Mouse (Mus musculus) kidney, postnatal 36 days (tissue): Measurements from ENCODE around the gene Trpt1.

Source experiments
- DNase-seq, 2 experiments: peaks; one replicate each; pipeline ENCODE4 v3.0.0; 2021 to 2022; ENCODE audit warnings: mixed read lengths in 2 of 2

Gene Trpt1

DNA sequence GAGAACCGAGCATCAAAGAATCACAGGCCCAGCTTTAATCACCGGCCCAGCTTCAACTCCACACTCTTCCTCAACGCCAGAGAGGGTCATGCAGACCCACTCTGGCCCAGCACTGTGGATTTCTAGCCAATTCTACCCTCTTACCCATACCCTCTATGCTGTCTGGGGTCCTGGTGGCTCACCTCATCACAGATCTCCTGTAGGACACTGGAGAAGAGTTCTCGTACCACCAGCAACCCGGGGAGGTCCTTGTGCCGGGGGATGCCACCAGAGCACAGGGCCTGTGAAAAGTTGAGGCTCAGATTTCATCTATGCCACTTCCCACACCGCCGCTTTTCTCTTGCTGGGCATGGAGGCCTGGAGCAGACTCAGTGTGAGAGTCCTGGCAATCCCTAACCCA lies 1.4 kb upstream of the Trpt1 start:
- DNase-seq, result no peak

DNA sequence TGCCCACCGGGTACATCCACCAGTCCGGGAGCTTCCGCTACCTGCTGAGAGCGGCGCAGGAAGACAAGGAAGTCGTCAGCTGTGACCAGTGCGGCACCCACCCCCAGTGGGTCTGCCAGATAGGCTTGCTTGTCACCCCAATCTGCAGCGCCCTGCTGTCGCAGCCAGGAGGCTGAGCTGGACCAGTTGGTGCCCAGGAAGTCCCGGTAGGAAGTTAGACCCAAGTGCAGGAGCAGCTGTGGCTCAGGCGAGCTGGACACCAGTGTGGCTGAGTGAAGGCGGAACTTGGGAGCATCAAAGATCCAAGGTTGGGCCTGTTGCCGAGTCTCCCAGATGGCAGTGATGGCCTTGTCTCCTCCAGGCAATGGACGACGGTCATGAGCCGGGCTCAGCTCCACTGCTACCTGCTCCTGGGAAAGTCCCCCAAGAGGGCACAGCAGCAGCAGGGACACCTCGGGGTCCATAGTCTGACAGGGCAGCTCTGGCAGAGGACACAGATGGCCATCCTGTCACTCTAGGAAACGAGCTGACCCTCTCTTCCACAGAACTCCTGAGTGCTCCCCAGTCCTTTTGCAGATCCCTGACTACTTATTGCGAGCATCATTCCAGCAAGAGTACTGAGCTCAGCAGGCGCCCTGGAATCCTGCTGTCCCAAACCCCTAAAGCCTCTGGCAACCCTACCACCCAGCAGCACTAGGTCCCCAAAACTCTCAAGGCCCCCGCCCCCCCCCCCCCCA lies 508 bp upstream of the Trpt1 start:
- peak in 1 of 2 experiments; percentile 33 for DNase-seq

DNA sequence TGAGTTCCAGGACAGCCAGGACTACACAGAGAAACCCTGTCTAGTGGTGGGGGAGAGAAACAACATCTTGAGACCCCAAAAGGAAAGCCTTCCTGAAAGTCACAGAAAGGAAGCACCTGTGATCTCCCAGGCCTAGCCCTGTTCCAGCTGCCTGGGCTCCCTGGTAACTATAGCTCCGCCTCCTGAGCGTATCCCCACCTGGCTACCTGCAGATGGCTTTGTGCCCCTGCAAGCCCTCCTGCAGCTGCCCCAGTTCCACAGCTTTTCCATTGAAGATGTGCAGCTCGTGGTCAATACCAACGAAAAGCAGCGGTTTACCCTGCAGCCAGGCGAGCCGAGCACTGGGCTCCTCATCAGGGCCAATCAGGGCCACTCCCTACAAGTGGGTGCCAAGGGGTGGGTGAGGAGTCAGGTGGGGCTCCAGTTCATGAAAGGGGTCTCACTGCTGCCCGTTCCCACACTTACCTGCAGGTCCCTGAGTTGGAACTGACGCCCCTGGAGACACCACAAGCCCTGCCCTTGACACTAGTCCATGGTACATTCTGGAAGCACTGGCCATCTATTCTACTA lies 1.9 kb downstream of the Trpt1 start:
- no peak for DNase-seq

DNA sequence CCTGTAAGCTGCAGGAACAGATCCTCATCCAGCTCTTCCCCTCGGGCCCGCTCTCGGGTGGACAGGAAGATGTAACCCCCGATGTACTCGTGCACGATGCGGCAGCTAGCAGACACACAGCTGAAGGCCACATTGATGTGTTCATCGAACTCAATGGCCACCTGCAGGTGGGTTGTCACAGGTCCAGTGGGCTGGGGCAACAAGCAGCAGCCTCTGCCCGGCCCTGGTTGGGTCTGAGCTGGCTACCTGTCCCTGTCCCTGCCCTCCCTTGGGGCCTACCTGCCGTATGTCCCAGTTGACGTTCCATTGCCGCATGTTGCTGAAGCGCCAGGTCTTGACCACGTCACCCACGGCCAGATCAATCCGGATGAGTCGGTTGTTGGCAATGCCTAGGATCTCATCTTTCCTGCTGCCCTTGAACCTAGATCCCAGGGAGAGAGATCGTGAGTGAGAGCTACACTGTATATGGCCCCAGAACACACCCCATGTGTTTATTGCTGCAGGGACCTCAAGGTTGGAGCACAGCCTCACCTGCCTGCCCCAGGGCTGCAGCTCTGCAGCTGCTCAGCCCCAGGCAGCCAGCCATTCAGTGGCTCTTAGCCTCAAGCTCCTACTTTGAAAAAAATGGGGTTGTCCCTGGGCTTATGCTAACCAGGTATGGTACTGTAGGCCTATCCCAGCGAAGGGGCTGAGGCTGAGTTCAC lies 3.6 kb downstream of the Trpt1 start:
- DNase-seq, result no peak

DNA sequence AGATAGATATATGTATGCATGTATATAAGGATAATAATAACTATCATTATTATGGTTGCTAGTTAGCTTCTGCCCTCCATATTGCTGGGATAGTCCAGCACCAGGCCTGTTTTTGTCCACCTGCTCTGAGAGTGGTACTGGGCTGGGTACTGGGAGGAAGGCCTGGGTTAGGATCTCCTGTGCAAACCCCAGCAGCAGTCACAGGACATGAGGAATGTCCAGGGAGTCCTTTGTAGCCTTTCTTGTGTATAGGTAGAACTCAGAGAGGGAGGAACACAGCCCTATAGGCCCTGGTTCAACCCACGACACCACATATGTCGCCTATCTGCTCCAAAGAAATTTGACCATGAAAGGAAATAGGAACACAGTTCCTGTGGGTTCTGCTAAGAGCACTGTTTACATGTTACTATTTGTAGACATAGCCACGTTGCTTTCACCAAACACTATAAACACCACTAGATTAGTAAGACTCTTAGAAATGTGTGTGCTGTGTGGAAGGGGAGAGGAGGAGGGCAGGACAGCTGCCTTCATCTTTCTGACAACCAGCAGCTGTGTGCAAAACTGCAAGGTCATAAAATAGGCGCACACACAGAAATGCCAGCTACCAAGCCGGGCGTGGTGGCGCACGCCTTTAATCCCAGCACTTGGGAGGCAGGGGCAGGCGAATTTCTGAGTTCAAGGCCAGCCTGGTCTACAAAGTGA lies 11.1 kb downstream of the Trpt1 start:
- DNase-seq, result no peak

DNA sequence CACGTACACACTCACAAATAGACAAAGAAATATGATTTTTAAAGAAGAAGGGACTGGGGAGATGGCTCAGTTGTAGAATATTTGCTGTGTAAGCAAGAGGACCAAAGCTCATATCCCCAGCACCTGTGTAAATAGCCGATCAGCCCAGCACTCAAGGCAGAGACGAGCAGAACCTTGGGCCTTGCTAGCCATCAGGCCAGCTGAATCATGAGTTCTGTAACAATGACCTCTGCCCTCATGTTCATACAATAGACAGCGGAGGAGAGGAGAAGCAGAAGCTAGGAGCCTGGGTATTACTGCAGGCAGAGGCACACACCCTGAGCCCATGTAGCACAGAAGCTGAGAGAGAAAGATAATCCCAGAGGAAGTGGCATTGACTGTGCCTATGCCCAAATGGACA lies 16.5 kb downstream of the Trpt1 start:
- peak; percentile 20 to 35 for DNase-seq

DNA sequence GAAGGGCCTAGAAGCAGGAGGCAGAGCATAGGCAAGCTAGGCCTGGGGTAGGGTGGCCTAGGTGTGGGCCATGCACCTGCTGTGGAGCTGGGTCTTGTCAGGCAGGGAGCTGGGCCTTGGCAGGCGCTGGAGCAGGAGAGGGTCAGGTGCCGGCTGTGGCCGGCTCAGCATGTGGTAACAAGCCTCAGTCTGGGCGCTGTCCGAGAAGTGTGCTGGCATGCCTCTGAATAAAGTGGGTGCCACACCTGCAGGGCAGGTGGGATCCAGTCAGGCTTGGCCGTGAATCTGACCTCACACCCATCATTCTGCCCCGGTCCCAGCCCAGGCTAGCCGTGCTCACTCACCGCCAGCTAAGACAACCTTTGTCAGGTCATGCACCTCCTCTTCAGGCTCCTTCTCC lies 18.1 kb downstream of the Trpt1 start:
- peak; percentile 16 to 24 for DNase-seq

DNA sequence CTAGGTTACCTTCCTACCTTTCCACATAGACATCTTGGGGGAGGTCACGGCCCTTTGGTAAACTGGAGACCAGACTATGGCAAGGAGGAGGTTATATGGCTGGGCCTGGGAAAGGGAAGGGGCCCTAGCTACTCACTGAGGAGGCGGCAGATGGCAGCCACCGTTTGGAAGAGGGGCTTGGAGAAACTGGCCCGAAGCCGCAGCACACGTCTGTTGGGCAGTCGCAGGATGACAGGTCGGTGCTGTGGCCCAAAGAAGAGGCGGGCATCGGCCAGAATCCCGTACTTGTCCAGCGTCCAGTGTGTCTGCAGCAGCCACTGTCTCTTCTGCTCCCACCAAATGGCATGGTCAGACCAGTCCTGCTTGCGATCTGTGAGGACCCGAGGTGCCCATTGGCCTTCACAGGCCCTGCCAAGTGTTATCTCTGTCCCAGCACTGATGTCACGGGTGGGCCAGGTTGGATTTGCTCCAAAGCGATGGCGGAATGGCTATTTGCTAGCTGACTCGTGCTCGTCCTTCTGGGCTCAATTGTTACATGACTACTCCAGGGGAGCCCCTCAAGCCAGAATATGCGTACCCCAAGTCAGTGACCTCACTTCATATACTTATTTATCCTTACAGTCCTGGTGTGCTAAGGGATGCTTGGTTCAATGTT lies 18.7 kb downstream of the Trpt1 start:
- DNase-seq, result no peak

DNA sequence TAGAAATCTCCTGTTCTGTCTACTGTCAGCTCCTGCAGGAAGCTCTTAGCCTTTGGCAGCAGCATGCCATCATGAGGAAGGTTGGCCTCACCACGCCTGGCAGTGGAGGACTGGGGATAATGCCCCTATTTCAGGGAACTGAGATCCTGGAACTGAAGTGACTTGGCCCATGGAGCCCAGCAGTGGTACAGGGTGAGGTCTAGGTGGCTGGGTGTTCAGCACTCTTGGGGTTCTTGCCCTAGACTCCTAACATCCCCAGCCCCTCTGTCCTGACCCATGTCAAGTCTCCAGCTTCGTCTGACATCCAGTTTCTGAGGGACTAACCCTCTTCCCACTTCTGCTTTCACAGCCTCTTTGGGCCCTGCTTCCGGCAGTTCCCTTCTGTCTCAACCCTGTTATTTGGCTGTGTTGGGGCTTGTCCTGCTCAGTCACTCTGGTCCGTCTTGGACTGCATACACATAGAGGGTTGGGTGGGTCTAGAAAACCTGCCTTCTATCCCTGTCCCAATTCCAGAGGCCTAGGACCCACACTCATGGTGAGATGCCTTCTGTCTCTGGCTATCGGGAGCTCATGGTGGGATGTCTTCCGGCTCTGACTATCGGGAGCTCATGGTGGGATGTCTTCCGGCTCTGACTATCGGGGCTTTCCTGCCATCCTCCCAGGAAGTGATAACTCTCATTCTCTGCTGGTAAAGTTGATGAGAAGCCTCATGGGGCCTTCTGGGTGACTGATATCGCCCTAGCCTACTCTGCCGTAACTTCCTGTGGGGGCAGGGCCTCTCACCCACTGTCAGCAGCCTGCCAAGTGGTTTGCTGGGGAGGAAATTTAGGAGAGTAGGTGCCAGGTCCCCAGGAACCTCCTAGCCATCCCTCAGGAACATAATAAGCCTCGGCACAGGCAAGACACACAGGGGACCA lies 21.9 kb downstream of the Trpt1 start:
- DNase-seq, result no peak

DNA sequence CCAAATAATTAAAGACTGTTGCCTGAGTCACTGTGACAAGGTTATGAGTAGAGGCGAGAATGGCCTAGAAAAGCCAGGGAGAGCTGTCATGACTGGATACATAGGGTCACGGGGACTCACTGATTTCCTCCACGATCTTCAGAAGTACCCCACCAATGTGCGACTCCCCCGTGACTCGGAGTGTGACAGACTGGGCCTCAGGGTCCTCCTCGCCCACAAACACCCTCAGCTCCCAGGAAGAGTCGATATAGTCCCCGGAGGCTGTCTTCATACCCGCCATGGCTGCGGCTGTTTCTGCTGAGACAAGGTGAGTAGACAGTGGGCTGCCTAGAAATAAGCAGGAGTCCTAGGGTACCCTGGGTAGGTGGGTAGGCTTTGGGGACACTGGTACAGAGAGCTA lies 22.6 kb downstream of the Trpt1 start:
- no peak for DNase-seq

DNA sequence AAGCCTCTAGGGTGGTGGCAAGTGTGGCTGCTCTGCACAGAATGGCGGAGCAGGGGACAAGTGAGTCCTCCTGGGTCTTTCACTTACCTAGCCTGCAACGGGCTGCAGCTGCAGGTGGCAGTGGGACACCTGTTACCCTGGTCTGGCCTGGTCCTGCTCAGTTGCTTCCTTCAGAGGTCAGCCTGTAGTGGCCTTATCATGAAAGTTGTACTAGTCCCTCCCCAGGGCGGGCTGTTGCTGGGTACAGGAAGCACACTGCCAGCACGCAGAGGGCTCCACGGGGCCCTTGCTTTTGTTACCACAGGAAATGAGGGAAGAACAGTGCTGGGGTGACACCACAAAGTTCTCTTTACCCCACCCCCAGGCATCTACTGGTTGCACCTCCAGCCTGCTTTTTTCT lies 23.3 kb downstream of the Trpt1 start, which contains the start of gene Fermt3:
Gene Fermt3, minus strand, starts transcription at position 279 of the 400 bp plus-strand sequence.
- peak; percentile 23 to 45 for DNase-seq

DNA sequence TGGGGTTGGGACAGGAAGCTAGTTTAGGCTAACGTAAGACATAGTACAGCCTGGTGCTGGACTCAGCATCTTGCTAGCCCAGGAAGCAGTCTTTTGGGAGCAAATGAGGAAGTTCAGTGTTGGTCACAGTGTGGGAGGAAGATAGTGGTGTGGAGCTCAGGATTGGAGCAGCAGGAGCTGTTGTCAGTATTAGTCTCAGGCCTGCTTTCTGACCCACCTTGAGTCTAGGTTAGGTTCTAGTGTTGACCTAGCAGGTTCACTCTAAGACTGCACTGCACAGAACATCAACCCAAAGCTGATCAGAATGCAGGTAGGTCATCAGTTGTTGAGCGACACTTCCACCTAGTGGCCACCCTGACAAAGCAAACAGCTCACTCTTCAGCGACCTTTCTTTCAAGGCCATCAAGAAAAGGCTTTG lies 24.3 kb downstream of the Trpt1 start:
- peak; percentile 69 to 84 for DNase-seq

DNA sequence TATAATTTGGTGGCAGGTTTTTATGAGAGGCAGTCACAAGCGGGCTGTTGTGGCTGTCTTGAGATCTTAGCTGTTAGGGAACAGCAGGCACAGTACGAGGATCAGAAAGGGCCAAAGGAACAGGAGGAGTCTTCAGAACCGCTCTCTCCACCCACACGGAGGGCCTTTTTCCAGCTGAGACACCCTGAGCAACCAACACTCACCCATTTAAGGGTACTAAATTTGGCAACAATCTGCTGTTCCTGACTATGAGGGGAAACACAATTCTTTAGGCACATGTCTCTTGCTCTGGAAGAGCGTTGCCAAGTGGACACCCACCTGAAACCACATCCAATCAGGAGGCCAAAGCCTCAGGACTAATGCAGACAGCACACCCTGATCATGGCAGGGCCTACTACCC lies 33.6 kb downstream of the Trpt1 start:
- no peak for DNase-seq

DNA sequence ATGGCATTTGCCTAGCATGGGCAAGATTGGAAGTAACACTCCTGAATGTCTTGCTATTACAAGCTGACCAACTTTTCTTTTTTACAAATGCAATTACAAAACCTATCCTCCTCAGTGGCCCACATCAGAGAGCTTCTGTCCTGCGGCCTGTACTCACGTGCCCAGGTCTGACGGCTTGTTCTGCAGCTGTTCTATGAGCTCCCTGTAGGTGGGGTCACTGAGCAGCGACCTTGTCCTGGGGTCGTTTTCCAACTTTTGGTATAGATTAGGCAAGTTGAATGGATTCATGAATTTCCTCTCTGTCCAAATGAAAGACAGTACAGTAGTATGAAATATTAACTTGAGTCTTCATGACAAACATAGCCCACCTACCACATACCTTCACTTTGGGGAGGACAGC lies 38.1 kb downstream of the Trpt1 start:
- DNase-seq, result no peak

DNA sequence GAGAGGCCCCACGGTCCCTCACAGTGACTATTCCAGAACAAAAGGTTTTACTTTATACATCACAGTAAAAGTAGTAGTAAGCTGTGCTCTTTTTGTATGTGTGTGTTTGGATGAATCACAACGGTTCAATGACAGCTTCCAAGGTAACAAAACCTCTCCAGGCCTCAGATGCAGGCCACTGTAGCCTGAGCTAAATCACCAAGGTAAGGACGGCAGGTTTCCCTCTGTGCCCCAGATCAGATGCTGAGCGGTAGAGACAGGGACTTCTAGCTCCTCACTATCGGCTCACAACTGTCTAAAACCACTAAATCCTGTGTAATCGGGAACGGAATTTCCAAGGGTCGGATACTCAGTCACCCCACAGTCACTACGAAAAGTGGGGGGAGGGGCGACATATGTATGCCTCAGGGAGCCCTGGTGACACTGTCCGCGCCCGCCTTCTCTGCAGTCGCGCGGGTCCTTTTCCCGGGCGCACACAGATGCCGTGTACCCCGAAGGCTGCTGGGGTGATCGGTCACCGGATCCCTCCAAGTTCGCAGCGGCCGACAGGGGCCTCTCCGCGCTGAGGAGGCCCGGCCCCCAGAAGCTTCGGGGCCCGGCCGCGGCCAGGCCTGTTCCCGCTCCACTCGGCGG lies 43.3 kb downstream of the Trpt1 start:
- peak; percentile 39 to 69 for DNase-seq

DNA sequence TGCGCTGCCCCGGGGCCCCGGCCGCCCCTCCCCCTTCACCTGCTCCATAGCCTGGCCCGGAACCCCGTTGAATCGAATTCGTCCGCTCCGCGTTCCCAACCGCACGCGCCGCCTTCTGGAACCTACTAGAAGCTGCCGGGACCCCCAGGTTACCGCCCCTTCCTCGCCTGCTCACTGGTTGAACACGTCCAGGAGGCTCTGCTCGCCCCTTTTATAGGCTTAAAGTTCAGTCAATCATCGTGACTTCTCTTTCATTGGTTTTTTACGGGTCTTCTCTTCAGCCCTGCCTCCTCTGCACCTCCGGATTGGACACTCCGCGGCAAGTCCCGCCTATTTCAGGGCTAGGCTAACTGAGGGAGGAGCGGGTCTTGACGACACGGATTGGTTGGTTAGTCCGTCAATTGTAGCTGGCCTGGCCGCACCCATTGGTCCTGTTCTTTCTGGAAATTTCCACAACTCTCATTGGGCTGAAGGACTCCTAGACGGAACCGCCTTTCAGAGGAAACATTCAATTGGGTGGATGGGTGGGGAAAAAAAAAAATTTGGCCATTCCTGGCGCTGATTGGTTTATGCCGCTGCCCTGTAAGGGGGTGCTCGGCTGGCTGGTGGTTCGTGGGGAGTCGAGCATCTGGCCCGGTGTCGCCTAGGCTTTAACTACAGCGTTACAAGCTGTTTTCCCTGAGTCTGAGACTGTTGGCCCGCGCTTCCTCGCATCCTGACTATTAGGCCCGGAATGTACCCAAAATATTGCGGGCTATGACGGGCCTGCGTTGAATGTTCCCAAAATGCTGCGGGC lies 44.1 kb downstream of the Trpt1 start, which contains the start of gene Stip1:
Gene Stip1, minus strand, starts transcription at position 127 of the 796 bp plus-strand sequence.
- peak; percentile 99 to 100 for DNase-seq

DNA sequence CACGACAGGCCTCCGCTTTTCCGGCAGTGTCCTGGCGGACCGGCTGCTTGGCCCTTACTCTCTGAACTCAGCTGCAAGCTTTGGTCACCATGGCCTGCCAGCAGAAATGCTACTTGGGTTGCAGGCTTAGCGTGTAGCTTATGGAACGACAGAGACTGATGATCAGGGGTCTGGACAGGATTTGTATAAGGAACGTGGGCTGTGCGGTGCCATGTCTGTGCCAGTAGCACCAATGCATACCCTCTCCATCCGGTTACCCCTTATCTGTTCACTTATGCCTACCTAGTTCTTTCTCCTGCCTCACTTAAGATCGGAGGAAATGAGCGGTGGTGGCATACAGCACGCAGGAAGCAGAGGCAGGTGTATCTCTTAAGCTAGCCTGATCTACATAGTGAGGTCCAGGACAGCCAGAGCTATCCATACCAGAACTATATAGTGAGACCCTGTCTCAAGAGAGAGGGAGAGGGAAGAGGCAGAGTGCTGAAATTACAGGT lies 44.8 kb downstream of the Trpt1 start:
- DNase-seq, result no peak

DNA sequence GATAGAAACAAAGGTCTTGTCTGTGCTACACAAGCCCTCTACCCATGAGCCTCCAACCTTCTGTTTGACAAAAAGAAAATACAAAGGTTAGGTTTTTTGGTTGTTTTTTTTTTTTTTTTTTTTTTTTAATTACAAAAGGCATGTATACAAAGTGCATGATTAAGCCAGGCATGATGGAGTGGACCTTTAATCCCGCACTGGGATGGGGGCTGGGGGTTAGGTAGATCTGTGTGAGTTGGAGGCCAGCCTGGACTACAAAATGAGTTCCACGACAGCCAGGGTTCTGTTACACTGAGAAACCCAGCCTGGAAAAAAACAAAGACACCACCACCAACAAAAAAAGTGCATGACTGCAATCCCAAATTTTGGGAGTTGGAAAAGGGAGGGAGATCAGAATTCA lies 45.2 kb downstream of the Trpt1 start:
- no peak for DNase-seq

DNA sequence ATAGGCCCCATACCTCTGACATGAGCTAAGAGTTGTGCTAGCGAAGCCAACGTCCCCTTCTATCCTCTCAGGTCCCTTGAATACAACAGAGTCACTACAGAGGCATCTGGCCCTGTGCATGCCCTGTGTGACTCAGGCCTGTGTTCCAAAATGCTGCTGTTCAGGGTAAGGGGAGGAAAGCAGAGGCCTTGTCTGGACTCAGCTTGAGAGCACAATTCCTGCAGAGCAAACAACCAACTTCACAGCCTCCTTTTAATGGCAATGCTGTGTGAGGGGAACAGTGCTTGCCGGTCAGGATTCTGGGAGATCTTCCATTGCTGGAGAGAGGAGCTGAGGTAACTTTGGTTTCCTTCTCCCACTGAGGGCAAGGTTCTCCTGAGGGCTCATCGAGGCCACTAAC lies 48.3 kb downstream of the Trpt1 start:
- no peak for DNase-seq

DNA sequence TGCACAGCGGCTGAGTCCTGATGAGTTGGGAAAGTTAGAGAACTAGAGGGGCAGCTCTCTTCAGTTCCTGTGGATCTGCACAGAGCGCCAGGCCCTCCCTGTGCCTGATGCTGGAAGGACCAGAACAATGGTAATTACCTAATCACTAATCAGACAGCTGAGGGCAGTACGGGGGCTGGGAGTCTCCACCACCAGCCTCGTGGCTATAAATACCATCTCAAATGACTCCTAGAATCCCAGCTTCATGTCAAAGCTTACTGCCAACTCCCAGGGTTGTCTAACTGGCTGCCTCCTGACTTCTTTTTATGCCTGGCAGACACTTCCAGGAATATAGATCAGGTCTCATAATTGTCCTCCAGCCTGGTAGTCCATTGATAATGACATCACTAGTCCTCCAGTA lies 48.8 kb downstream of the Trpt1 start:
- DNase-seq, result no peak
